8 mouse cellular contexts compared by ENCODE assay signal in genomic region chr3:53525737-53526136, GRCm38 (mm10). TPM values are rescaled to one million over a fixed set of nuclear protein-coding genes. Genes with fewer than 3 reads are reported as not detected.
DNase-seq lines count a peak whose midpoint lies in the region; ATAC-seq and TF ChIP-seq lines count a peak whose summit lies in the region.

No protein-coding gene starts in this region.

- H3K27me3 ChIP-seq in hindbrain, embryonic 15.5 days, result no peaks in the 10 kb centered on the region

- H3K9me3 ChIP-seq in hindbrain, embryonic 15.5 days, result no peaks in the 10 kb centered on the region

- peak overlapping the region; percentile 72 for H3K4me2 ChIP-seq in hindbrain, embryonic 15.5 days

- 0 out of 2 replicates have a peak, but pooled peaks cover 4% of the 10 kb centered on the region for H3K4me1 ChIP-seq in hindbrain, embryonic 15.5 days (replicated peaks)

- H3K4me3 ChIP-seq in gastrocnemius, adult 2 months, result peak overlapping the region; percentile 56
- peak overlapping the region; percentile 41 for H3K4me3 ChIP-seq in hindbrain, embryonic 15.5 days

- no peak overlapping the region for H3K27ac ChIP-seq in gastrocnemius, adult 2 months
- no peak overlapping the region for H3K27ac ChIP-seq in hindbrain, embryonic 15.5 days (replicated peaks)

- WGBS in hindbrain, embryonic 15.5 days, result 13% methylated on average over 21 of the region's 21 CpGs

- peak; percentile 10 for DNase-seq in T-cell, adult 2 months (ENCODE audit: low spot score)
- DNase-seq in cerebellum, postnatal 36 days, result peak; percentile 64 to 72
- peak; percentile 70 for DNase-seq in gastrocnemius, adult 2 months
- DNase-seq in layer of hippocampus, postnatal 36 days, result peak; percentile 84 to 85
- DNase-seq in lung, postnatal 14 days, result peak; percentile 78
- DNase-seq in right cerebral cortex, adult 18-20 months, result peak; percentile 87
- DNase-seq in urinary bladder, postnatal 14 days (ENCODE audit: low spot score), result peak; percentile 79

- peak; percentile 72 for ATAC-seq in hindbrain, embryonic 15.5 days (ENCODE audit: low FRiP score, low read depth)

- peak overlapping the region; percentile 31; the same call in 1 of the 2 replicates for H3K9ac ChIP-seq in hindbrain, embryonic 15.5 days

- H3K36me3 ChIP-seq in hindbrain, embryonic 15.5 days, result no peaks in the 10 kb centered on the region

- intact Hi-C loops in gastrocnemius, adult 2 months (cut with DNase I), result loop anchor here (2.0 to 5.0 kb wide), 3 partner anchors 132 to 339 kb away; partner anchors contain the start of gene Frem2

- peak; percentile 73 for TF ChIP-seq CTCF in gastrocnemius, adult 2 months (IDR thresholded peaks at IDR 0.05)

RNA-seq across cellular contexts. Expression of gene Stoml3, which starts 37.3 kb away (rescaled TPM):
- not detected for total RNA-seq in gastrocnemius, adult 2 months (2021)
- polyA plus RNA-seq in hindbrain, embryonic 15.5 days (2015; fragmentation: Nextera tagmentation; extraction: Ambion mirVana), result 0.09 TPM in 1 of 2 replicates, not detected in the other
- total RNA-seq in layer of hippocampus, postnatal 36 days (2021), result under 1 TPM; 0.50 to 0.63 TPM

Comparison
In these comparisons a context has a peak if more than half of its experiments do, and no peak if none do; other contexts are left out.
1. DNase-seq: peak in every context shown above with its lines; median percentile 87 in right cerebral cortex, adult 18-20 months; 84 in layer of hippocampus, postnatal 36 days; 79 in urinary bladder, postnatal 14 days; 78 in lung, postnatal 14 days; 70 in gastrocnemius, adult 2 months; 68 in cerebellum, postnatal 36 days; 10 in T-cell, adult 2 months.